Mouse (Mus musculus): ENCODE measurements around the gene Bfsp1. TPM values are rescaled to one million over a fixed set of nuclear protein-coding genes. Genes with fewer than 3 reads are reported as not detected.

Gene Bfsp1
- total and polyA plus RNA-seq, 3 experiments: 0.25 to 0.27 (median 0.26) TPM

GRCm38 (mm10) chr2:143852295-143853275, 10.4 kb downstream of the Bfsp1 start:
- no peak for DNase-seq
- no peaks in the 10 kb centered on the region for H3K79me2 ChIP-seq (replicated peaks; ENCODE audit: control insufficient read depth, insufficient read depth, low read length)
- intact Hi-C loops (cut with DNase I): no loop called here
- H3K36me3 ChIP-seq (ENCODE audit: control insufficient read depth, insufficient read depth, low read length): no peaks in the 10 kb centered on the region
- H3K27me3 ChIP-seq (ENCODE audit: control insufficient read depth, insufficient read depth, low read length): no peaks in the 10 kb centered on the region
- TF ChIP-seq POLR2A (IDR thresholded peaks at IDR 0.05; ENCODE audit: insufficient read depth, low read depth, low read length): no peak
- TF ChIP-seq CTCF (IDR thresholded peaks at IDR 0.05): no peak
- no peak for TF ChIP-seq EP300 (IDR thresholded peaks at IDR 0.05; ENCODE audit: insufficient read depth, low read depth, low read length)
- H3K27ac ChIP-seq: no peak overlapping the region
- H3K9ac ChIP-seq (ENCODE audit: low read depth, low read length): no peak overlapping the region
- H3K4me3 ChIP-seq: no peak overlapping the region
- H3K4me1 ChIP-seq (ENCODE audit: control insufficient read depth, insufficient read depth, low read length): peaks cover 3% of the 10 kb centered on the region
- 59% methylated on average over 18 of the region's 18 CpGs for WGBS

DNA sequence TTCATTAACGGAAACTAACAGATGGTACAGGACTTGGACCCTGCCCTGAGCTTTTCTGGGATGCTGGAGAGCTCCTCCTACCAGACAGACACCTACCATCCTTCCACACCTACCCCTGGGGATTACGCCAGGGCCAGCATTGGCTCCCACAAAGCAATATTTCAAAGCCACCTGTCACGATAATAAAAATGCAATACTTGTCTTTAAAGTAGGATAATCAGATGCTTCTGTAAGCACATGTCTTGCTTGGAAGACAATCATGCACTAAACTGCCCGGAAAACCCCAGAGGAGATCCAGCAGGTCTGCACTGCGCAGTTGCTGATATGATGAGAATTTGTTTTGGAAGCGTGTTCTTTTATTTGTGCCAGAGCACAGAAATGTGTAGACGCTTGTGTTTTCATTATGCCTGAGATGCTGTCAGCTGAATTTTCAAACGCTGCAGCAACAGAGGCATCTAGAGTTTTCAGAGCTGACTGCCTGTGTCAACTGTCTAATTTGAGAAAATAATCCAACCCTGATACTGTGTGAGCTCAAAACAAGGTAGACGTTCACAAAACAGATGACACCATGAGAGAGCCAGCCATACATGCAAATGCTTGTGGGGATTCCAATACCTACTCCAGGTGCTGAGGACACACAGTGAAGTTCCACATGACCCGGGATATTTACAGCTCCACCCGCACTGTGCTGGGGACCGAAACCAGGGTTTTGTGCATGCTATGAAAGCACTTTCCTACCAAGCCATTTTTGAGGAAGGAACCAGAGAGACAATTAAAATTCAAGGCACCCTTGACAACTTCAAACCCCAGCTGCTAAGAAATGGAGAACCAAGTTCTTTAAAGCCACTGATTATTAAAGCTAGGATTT, 11.4 kb downstream of the Bfsp1 start:
- Histone ChIP-seq H3K27ac (no peak overlapping the region), H3K4me1 (ENCODE audit: control insufficient read depth, insufficient read depth, low read length) (peaks cover 7% of the 10 kb centered on the region), H3K36me3 (ENCODE audit: control insufficient read depth, insufficient read depth, low read length) (no peaks in the 10 kb centered on the region), H3K79me2 (replicated peaks; ENCODE audit: control insufficient read depth, insufficient read depth, low read length) (no peaks in the 10 kb centered on the region), H3K9ac (ENCODE audit: low read depth, low read length) (no peak overlapping the region), H3K4me3 (no peak overlapping the region), H3K27me3 (ENCODE audit: control insufficient read depth, insufficient read depth, low read length) (no peaks in the 10 kb centered on the region)
- TF ChIP-seq POLR2A (IDR thresholded peaks at IDR 0.05; ENCODE audit: insufficient read depth, low read depth, low read length) (no peak), CTCF (IDR thresholded peaks at IDR 0.05) (no peak), EP300 (IDR thresholded peaks at IDR 0.05; ENCODE audit: insufficient read depth, low read depth, low read length) (no peak)
- DNase-seq: peak in 1 of 2 experiments; percentile 34
- WGBS: 63% methylated on average over 12 of the region's 12 CpGs
- intact Hi-C loops (cut with DNase I): no loop called here

- H3K4me3 ChIP-seq: no peak overlapping the region
- TF ChIP-seq CTCF (IDR thresholded peaks at IDR 0.05) (no peak), EP300 (IDR thresholded peaks at IDR 0.05; ENCODE audit: insufficient read depth, low read depth, low read length) (no peak), POLR2A (IDR thresholded peaks at IDR 0.05; ENCODE audit: insufficient read depth, low read depth, low read length) (no peak)
- no peak for DNase-seq
- H3K9ac ChIP-seq (ENCODE audit: low read depth, low read length): no peak overlapping the region
- H3K27me3 ChIP-seq (ENCODE audit: control insufficient read depth, insufficient read depth, low read length): no peaks in the 10 kb centered on the region
- H3K4me1 ChIP-seq (ENCODE audit: control insufficient read depth, insufficient read depth, low read length): peaks cover 7% of the 10 kb centered on the region
- WGBS: 41% methylated on average over 3 of the region's 3 CpGs
- H3K36me3 ChIP-seq (ENCODE audit: control insufficient read depth, insufficient read depth, low read length): no peaks in the 10 kb centered on the region
- H3K79me2 ChIP-seq (replicated peaks; ENCODE audit: control insufficient read depth, insufficient read depth, low read length): no peaks in the 10 kb centered on the region
- intact Hi-C loops (cut with DNase I): no loop called here
- no peak overlapping the region for H3K27ac ChIP-seq
Measured at GRCm38 (mm10) chr2:143847291-143847690, 15.7 kb downstream of the Bfsp1 start.

- Histone ChIP-seq H3K79me2 (replicated peaks; ENCODE audit: control insufficient read depth, insufficient read depth, low read length) (no peaks in the 10 kb centered on the region), H3K36me3 (ENCODE audit: control insufficient read depth, insufficient read depth, low read length) (no peaks in the 10 kb centered on the region), H3K4me3 (no peak overlapping the region), H3K4me1 (ENCODE audit: control insufficient read depth, insufficient read depth, low read length) (peaks cover 7% of the 10 kb centered on the region), H3K9ac (ENCODE audit: low read depth, low read length) (no peak overlapping the region), H3K27ac (no peak overlapping the region; the same call in 1 of the 2 replicates), H3K27me3 (ENCODE audit: control insufficient read depth, insufficient read depth, low read length) (no peaks in the 10 kb centered on the region)
- TF ChIP-seq POLR2A (IDR thresholded peaks at IDR 0.05; ENCODE audit: insufficient read depth, low read depth, low read length): no peak
- no peak for TF ChIP-seq EP300 (IDR thresholded peaks at IDR 0.05; ENCODE audit: insufficient read depth, low read depth, low read length)
- TF ChIP-seq CTCF (IDR thresholded peaks at IDR 0.05): no peak
- 45% methylated on average over 4 of the region's 4 CpGs for WGBS
- peak; percentile 42 to 67 for DNase-seq
- intact Hi-C loops (cut with DNase I): no loop called here
Measured at GRCm38 (mm10) chr2:143846799-143847198, 16.2 kb downstream of the Bfsp1 start.

- H3K27ac ChIP-seq: no peak overlapping the region
- no peak overlapping the region for H3K4me3 ChIP-seq
- DNase-seq: no peak
- peaks cover 6% of the 10 kb centered on the region for H3K4me1 ChIP-seq (ENCODE audit: control insufficient read depth, insufficient read depth, low read length)
- no peak overlapping the region for H3K9ac ChIP-seq (ENCODE audit: low read depth, low read length)
- no peaks in the 10 kb centered on the region for H3K36me3 ChIP-seq (ENCODE audit: control insufficient read depth, insufficient read depth, low read length)
- 87% methylated on average over 5 of the region's 5 CpGs for WGBS
- H3K79me2 ChIP-seq (replicated peaks; ENCODE audit: control insufficient read depth, insufficient read depth, low read length): no peaks in the 10 kb centered on the region
- H3K27me3 ChIP-seq (ENCODE audit: control insufficient read depth, insufficient read depth, low read length): no peaks in the 10 kb centered on the region
- TF ChIP-seq EP300 (IDR thresholded peaks at IDR 0.05; ENCODE audit: insufficient read depth, low read depth, low read length): no peak
- no peak for TF ChIP-seq CTCF (IDR thresholded peaks at IDR 0.05)
- TF ChIP-seq POLR2A (IDR thresholded peaks at IDR 0.05; ENCODE audit: insufficient read depth, low read depth, low read length): no peak
- intact Hi-C loops (cut with DNase I): no loop called here
Measured at GRCm38 (mm10) chr2:143844779-143845178, 18.2 kb downstream of the Bfsp1 start.

Data from heart, adult 2 months (tissue).